Mouse (Mus musculus): ENCODE data around the gene D130043K22Rik. TPM values are rescaled to one million over a fixed set of nuclear protein-coding genes. Genes with fewer than 3 reads are reported as not detected.

The D130043K22Rik gene
- polyA plus RNA-seq, 1 experiment, result not detected

DNA sequence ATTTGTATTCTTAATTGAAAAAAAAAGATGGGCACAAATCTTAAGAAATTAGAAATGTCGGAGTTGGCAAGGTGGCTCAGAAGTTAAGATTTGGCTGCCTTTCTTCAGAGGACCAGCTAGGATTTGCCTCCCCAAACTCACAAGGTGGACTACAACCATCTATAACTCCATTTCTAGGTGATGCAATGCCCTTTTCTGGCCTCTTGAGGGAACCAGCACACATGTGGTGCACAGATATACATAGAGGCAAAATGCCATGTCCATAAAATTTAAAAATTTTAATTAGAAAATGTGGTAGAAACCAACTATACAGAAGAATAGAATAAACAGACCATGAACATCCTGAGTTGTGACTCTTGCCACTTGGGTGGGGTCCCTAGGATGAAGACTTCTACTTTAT is 64.2 kb downstream of the D130043K22Rik start:
- Histone ChIP-seq H3K27me3 (ENCODE audit: control insufficient read depth) (no peaks in the 10 kb centered on the region), H3K36me3 (ENCODE audit: control insufficient read depth) (no peaks in the 10 kb centered on the region; the same call in 1 of the 2 replicates), H3K4me3 (replicated peaks) (no peak overlapping the region), H3K9me3 (ENCODE audit: control insufficient read depth, low read length) (no peaks in the 10 kb centered on the region), H3K4me1 (ENCODE audit: control insufficient read depth) (no peaks in the 10 kb centered on the region)
- TF ChIP-seq TAL1 (IDR thresholded peaks at IDR 0.05; ENCODE audit: low read length) (no peak), GATA1 (IDR thresholded peaks at IDR 0.05; ENCODE audit: low read length) (no peak)

DNA sequence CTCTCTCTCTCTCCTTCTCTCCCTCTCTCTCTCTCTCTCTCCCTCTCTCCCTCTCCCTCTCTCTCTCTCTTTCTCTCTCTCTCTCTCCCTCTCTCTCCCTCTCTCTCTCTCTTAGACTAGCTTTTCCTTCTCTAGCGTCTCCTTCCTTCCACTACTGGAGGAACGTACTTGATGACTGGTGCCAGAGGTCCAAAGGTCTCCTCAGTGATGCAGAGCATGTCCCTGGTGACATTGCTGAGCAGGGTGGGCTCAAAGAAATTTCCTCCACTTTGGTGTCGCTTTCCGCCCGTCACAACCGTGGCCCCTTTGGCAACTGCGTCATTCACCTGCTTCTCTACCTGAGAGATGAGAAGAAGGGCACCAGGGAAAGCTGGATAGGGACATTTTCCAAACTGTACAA is 68.6 kb downstream of the D130043K22Rik start:
- no peaks in the 10 kb centered on the region for H3K4me1 ChIP-seq (ENCODE audit: control insufficient read depth)
- H3K36me3 ChIP-seq (ENCODE audit: control insufficient read depth), result no peaks in the 10 kb centered on the region; the same call in 1 of the 2 replicates
- TF ChIP-seq TAL1 (IDR thresholded peaks at IDR 0.05; ENCODE audit: low read length) (no peak), GATA1 (IDR thresholded peaks at IDR 0.05; ENCODE audit: low read length) (no peak)
- no peaks in the 10 kb centered on the region for H3K27me3 ChIP-seq (ENCODE audit: control insufficient read depth)
- H3K9me3 ChIP-seq (ENCODE audit: control insufficient read depth, low read length), result no peaks in the 10 kb centered on the region
- H3K4me3 ChIP-seq (replicated peaks), result no peak overlapping the region

DNA sequence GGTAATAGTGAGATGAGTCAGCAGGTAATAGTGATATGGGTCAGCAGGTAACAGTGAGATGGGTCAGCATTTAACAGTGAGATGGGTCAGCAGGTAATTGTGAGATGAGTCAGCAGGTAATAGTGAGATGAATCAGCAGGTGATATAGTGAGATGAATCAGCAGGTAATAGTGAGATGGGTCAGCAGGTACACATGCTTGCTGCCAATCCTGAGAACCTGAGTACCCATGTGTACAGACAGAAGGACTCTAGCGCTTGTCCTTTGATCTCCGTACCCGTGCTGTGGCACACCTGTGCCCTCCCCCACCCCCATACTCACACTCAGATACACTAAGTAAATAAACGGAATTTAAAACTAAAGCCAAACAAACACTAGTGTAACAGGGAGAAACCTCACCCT is 70.0 kb downstream of the D130043K22Rik start:
- no peak for TF ChIP-seq TAL1 (IDR thresholded peaks at IDR 0.05; ENCODE audit: low read length)
- no peak for TF ChIP-seq GATA1 (IDR thresholded peaks at IDR 0.05; ENCODE audit: low read length)
- H3K4me1 ChIP-seq (ENCODE audit: control insufficient read depth), result no peaks in the 10 kb centered on the region
- no peak overlapping the region for H3K4me3 ChIP-seq (replicated peaks)
- H3K27me3 ChIP-seq (ENCODE audit: control insufficient read depth), result no peaks in the 10 kb centered on the region
- H3K9me3 ChIP-seq (ENCODE audit: control insufficient read depth, low read length), result no peaks in the 10 kb centered on the region
- no peaks in the 10 kb centered on the region; the same call in 1 of the 2 replicates for H3K36me3 ChIP-seq (ENCODE audit: control insufficient read depth)

DNA sequence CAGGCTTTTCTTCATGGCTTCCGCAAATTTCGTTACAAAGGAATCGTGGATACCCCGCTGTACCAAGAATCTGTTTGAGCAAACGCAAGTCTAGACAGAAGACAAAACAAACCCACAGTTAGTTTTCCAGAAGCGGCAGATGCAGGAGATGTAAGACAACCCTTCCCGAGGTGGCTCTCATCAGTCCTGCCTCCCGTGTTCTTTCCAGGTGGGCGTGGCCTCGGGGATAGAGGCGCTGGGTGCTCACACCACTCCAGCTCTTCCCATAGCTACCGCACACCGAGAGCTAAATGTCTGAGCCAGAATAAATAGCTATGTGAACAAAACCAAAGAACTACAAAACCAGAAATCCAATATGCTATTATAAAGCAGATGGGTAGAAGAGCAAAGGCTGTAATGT is 70.9 kb downstream of the D130043K22Rik start:
- Histone ChIP-seq H3K27me3 (ENCODE audit: control insufficient read depth) (no peaks in the 10 kb centered on the region), H3K4me1 (ENCODE audit: control insufficient read depth) (no peaks in the 10 kb centered on the region), H3K4me3 (replicated peaks) (no peak overlapping the region), H3K9me3 (ENCODE audit: control insufficient read depth, low read length) (no peaks in the 10 kb centered on the region), H3K36me3 (ENCODE audit: control insufficient read depth) (no peaks in the 10 kb centered on the region; the same call in 1 of the 2 replicates)
- no peak for TF ChIP-seq GATA1 (IDR thresholded peaks at IDR 0.05; ENCODE audit: low read length)
- no peak for TF ChIP-seq TAL1 (IDR thresholded peaks at IDR 0.05; ENCODE audit: low read length)

DNA sequence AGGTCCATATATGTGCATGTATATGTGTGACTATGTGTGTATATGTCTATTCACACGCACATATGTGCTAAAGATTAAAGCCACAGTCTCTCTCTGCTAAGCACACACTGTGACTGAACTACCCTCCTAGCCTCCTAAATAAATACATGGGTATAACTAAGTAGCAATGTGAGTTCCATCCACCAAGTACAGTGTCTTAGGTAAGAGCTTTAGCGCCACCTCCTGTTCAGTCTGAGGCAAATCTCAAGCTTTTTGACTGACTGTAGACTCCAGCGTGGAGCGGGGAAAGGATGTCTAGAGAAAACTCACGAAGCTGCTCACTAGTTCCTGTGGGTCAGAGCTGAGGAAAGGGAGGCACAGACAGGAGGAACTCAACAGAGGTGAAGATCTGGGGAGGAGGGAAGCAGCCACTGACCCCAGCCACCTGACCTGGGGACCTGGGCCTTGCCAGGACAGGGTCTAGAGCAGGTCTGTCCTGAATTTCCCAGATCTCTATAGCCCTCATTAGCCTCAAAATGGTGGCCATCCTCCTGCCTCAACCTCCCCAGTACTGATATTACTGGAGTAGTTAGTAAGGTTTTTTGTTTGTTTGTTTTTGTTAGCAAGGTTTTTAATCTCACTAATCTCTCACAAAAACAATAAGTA is 75.5 kb downstream of the D130043K22Rik start:
- no peaks in the 10 kb centered on the region for H3K9me3 ChIP-seq (ENCODE audit: control insufficient read depth, low read length)
- TF ChIP-seq GATA1 (IDR thresholded peaks at IDR 0.05; ENCODE audit: low read length) (no peak), TAL1 (IDR thresholded peaks at IDR 0.05; ENCODE audit: low read length) (no peak)

DNA sequence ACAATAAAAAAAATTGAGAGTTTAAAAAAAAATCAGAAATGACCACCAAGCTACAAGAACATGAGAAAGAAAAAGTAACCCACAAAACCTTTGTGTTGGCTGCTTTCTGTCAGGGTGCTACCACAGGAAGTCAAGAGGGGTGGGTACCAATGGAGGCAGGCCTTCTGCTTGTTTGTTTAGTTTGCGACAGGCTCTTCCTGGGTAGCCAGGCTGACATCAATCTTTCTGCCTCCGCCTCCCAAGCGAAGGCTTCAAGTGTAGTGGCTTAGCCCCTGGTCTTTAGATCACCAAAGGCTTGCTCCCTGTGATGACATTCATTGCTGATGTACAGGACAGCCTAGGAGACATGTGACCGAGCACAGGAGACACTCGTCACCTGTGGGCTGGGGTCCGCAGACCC is 76.3 kb downstream of the D130043K22Rik start:
- no peak for TF ChIP-seq GATA1 (IDR thresholded peaks at IDR 0.05; ENCODE audit: low read length)
- no peak for TF ChIP-seq TAL1 (IDR thresholded peaks at IDR 0.05; ENCODE audit: low read length)
- no peaks in the 10 kb centered on the region for H3K9me3 ChIP-seq (ENCODE audit: control insufficient read depth, low read length)

More for the DNA sequence above, 75.5 kb downstream of the D130043K22Rik start:
- Histone ChIP-seq H3K4me3 (replicated peaks) (no peak overlapping the region), H3K4me1 (ENCODE audit: control insufficient read depth) (no peaks in the 10 kb centered on the region), H3K27me3 (ENCODE audit: control insufficient read depth) (no peaks in the 10 kb centered on the region), H3K36me3 (ENCODE audit: control insufficient read depth) (no peaks in the 10 kb centered on the region; the same call in 1 of the 2 replicates)

DNA sequence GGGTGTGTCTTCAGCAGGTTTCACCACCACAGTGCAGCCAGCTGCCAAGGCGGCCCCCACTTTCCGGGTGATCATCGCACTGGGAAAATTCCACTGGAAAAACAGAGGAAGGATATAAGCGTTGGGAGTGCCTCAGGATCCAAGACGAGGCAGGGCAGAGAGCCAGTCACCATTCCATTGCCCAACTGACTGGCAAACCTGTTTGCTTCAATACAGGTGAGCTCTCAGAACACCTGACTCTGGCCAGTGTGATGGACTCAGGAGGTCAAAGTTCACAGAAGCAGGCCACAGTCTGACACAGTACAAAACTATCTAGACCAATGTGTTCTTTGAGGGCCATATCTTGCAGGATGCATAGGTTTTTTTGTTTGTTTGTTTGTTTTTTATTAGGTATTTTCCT is 79.1 kb downstream of the D130043K22Rik start:
- TF ChIP-seq TAL1 (IDR thresholded peaks at IDR 0.05; ENCODE audit: low read length) (no peak), GATA1 (IDR thresholded peaks at IDR 0.05; ENCODE audit: low read length) (no peak)
- Histone ChIP-seq H3K36me3 (ENCODE audit: control insufficient read depth) (no peaks in the 10 kb centered on the region; the same call in 1 of the 2 replicates), H3K4me1 (ENCODE audit: control insufficient read depth) (no peaks in the 10 kb centered on the region), H3K9me3 (ENCODE audit: control insufficient read depth, low read length) (no peaks in the 10 kb centered on the region), H3K4me3 (replicated peaks) (no peak overlapping the region), H3K27me3 (ENCODE audit: control insufficient read depth) (no peaks in the 10 kb centered on the region)

More for the DNA sequence above, 76.3 kb downstream of the D130043K22Rik start:
- Histone ChIP-seq H3K4me3 (replicated peaks) (no peak overlapping the region), H3K4me1 (ENCODE audit: control insufficient read depth) (no peaks in the 10 kb centered on the region), H3K36me3 (ENCODE audit: control insufficient read depth) (no peaks in the 10 kb centered on the region; the same call in 1 of the 2 replicates), H3K27me3 (ENCODE audit: control insufficient read depth) (no peaks in the 10 kb centered on the region)

DNA sequence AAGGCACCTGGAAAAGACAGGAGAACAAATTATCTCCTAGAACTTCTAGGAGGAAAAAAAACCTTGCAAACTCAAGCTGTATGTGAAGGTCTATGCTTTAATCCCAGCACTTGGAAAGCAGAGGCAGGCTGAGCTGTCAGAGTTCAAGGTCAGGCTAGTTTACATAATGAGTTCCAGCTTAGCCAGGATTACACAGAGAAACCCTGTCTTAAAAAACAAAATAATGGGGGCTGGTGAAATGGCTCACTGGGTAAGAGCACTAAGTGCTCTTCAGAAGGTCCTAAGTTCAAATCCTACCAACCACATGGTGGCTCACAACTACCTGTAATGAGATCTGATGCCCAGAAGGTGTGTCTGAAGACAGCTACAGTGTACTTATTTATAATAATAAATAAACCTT is 85.7 kb downstream of the D130043K22Rik start:
- TF ChIP-seq GATA1 (IDR thresholded peaks at IDR 0.05; ENCODE audit: low read length), result no peak
- TF ChIP-seq TAL1 (IDR thresholded peaks at IDR 0.05; ENCODE audit: low read length), result no peak
- H3K36me3 ChIP-seq (ENCODE audit: control insufficient read depth), result no peaks in the 10 kb centered on the region; the same call in 1 of the 2 replicates
- H3K27me3 ChIP-seq (ENCODE audit: control insufficient read depth), result peaks cover 6% of the 10 kb centered on the region
- H3K4me3 ChIP-seq (replicated peaks), result no peak overlapping the region
- H3K4me1 ChIP-seq (ENCODE audit: control insufficient read depth), result peaks cover 3% of the 10 kb centered on the region
- H3K9me3 ChIP-seq (ENCODE audit: control insufficient read depth, low read length), result no peaks in the 10 kb centered on the region

DNA sequence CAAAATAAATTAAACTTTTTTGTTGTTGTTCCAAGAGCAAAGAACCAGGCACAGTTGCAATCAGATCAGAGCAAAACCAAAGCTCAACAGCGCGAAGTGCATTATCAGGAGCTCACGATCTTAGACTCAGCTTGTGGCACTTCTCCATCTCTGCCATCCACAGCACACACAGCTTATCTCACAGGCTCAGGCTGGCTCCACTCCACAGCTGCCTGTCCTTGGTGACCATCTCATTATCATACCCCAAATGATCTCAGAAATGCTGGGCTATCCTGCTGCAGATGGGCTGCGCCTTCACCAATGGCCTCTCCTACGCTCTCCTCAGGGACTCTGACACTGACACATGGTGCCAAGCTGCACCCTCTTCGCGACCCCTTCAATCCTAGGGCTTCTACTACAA is 88.3 kb downstream of the D130043K22Rik start:
- no peak for TF ChIP-seq TAL1 (IDR thresholded peaks at IDR 0.05; ENCODE audit: low read length)
- no peak for TF ChIP-seq GATA1 (IDR thresholded peaks at IDR 0.05; ENCODE audit: low read length)
- H3K4me3 ChIP-seq (replicated peaks), result no peak overlapping the region
- peaks cover 7% of the 10 kb centered on the region for H3K4me1 ChIP-seq (ENCODE audit: control insufficient read depth)
- H3K36me3 ChIP-seq (ENCODE audit: control insufficient read depth), result no peaks in the 10 kb centered on the region
- peaks cover 2% of the 10 kb centered on the region; the same call in 1 of the 2 replicates for H3K9me3 ChIP-seq (ENCODE audit: control insufficient read depth, low read length)
- peaks cover 32% of the 10 kb centered on the region for H3K27me3 ChIP-seq (ENCODE audit: control insufficient read depth)

All from erythroblast, embryonic 14.5 days (primary cell).